Mouse (Mus musculus) kidney, postnatal 10 days (tissue): Measurements from ENCODE around the gene Dip2b.

ENCODE experiments used
- DNase-seq: peaks from one replicate; pipeline ENCODE4 v3.0.0; 2021; ENCODE audit warnings: mixed read lengths

The Dip2b gene

DNA sequence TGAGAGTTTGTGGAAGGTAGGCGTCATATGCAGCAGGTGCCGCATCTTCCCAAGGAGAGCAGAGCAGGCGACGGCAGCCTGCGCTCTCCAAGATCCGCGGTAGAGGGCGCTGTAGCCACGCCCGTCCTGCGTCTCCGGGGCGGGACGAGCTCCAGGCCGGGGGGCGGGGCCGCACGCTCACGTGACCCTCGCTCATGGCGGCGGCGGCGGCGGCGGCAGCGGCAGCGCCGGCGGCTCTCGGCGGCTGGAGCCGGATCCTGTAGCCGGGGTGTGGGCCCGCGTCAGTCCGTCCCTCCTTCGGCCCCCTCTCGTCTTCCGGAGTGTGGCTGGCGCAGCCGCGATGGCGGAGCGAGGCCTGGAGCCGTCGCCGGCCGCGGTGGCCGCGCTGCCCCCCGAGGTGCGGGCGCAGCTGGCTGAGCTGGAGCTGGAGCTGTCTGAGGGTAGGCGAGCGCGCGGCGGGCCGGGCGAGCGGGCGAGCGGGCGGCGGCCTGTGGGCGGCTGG is at the start of gene Dip2b:
Gene Dip2b (plus strand): TSS at position 195 of the 502 bp plus-strand sequence.
- DNase-seq: peak; percentile 99

DNA sequence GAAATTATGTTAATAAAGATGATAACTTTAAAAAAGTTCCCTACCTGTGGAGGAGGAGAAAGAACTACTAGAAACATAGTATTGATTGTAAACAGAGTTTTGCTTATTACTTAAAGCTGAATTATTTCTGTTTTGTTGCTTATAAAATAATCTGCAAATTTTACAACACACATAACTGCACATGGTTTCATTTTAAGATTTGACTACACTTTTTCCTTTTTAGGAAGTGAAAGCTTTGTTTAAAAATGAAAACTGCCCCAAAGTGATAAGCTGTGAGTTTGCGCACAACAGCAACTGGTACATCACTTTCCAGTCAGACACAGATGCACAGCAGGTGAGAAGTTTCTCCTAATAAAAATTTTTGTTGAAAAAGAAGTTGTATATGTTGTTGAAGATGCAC is 45.4 kb upstream of the Dip2b start:
- no peak for DNase-seq

DNA sequence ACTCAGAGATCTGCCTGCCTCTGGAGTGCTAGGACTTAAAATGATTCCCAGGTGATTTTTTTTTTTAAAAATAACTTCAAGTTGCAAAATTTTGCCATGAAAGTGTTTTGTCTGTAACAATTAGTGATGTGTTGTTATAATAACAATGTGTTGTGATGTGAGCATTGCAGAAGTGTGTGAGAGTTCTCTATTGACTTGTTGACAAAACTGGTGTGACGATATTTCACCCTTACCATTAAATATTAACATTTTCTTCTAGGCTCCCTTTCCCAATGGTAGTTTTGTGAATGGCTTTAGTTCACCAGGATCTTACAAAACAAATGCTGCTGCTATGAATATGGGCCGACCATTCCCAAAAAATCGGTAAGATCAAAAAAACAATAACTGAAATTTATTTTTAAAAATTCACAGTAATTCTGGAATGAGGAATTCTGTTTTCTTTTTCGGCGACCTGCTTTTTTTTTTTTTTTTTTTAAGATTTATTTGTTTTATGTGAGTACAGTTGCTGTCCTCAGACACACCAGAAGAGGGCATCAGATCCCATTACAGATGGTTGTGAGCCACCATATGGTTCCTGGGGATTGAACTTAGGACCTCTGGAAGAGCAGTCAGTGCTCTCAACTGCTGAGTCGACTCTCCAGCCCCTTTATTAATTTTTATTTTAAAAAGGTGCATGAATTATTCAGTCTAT is 41.2 kb upstream of the Dip2b start:
- no peak for DNase-seq

DNA sequence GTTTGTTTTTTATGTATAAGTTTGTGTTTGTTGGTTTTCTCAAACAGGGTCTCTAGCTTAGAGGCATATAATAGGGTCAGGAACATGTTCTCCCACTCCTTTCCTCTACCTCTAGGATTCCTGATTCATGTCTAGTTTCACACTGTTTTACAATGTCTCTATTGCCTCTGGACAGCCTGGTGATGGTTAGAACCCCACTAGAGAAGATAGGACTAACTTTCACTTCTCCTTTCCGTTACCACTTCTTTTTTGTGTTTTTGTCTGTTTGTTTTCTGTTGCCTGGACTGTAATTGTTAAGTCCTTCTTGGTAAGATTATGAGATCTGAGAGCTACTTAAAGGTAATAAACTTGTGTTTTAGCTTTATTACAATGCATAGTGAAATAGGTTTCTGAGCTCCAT is 39.1 kb upstream of the Dip2b start:
- no peak for DNase-seq

DNA sequence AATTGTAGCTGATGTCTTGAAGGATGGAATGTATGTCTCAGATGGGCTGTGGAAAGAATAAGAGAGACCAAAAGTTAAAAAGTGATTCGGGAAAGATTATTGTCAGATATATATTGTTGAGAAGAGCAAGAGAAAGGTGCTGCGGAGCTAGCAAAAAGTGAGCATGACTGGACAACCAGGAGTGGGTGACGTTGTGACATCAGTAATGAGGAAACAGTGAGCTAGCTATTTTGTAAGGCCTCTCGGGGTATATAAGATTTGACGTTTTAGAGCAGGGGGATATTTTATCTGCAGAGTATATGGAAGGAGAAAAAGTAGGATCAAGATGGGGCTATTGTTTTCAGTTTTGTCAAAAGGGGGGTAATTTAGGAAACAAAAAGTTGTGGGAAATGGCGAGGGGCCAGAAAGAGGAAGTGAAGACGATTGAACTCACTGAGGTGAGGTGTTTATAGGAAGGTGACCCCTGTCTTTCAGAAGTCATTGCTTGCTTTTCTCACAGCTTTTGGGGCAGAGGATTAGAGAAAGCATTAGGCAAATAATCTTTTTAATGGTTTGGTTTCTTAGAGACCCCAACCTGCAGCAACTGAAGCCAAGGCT is 33.7 kb upstream of the Dip2b start:
- no peak for DNase-seq

DNA sequence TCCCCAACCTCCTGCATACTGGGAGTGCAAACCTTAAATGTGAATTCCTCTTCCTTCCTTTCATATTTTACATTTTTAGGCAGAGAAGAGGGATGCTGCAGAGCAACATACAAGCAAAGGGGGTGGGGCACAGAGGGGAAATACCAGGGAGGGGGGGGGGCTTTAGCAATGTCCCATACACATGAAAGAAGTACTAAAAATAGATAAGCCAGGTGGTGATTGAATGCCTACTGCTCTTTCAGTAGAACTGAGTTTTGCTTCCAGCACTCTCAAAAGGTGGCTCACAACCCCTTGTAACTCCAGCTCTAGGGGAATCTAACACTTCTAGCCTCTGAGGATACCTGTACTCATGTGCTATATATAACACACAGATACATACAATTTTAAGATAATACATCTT is 32.3 kb upstream of the Dip2b start:
- no peak for DNase-seq

DNA sequence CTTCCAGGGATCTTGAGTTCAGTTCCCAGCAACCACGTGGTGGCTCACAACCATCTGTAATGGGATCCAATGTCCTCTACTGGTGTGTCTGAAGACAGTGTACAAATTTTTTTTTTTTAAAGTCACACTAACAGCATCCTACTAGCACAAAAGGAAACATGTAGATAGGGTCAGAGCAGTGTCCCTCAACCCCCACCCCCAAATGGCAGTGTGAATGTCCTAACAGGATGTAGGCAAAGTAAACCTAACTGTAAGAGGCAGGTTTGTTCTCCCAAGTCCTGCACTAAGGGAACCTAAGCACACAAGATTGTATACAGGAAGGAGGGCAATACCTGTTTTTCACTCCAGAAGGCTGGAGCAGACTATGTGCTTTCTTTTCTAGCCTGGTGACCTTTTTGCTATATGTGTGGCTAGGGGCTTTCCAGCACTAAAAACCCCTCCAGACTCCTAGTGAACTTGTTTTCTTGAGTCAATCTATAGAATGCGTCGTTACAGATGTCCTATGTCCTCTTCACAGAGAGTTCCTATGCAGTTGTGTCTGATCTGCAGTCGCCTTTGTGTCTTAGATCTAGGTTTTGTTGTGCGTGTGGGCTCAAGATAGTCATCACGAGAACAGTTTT is 20.1 kb upstream of the Dip2b start:
- DNase-seq: no peak

DNA sequence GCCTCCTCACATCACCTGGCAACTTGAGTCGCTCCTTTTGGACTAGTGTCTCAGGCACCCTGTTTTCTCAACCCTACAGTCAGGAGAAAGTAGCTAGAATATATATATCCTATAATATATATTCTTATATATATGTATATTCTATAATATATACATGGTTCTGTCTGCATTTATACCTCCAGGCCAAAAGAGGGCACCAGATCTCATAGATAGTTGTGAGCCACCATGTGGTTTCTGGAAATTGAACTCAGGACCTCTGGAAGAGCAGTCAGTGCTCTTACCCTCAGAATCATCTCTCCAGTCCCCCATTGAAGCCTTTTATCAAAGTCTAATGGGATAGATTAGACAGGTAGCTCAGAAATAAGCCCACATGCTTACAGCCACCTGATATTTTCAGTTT is 17.3 kb upstream of the Dip2b start:
- no peak for DNase-seq

DNA sequence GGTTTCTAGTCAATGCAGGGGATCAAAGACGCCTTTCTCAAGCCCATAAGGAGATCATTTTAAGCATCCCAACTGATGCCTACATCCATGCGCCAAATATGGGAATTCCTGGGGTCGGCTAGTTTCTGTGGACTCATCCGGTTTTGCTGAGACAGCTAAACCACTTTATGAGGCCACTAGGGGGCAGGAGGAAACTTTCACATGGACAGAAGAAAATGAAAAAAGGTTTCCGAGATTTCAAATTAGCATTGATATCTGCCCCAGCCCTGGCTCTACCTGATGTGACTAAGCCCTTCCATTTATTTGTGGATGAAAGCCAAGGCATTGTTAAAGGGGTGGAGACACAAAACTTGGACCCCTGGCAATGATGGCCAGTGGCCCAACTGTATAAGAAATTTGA is 15.5 kb upstream of the Dip2b start:
- DNase-seq: peak; percentile 70

DNA sequence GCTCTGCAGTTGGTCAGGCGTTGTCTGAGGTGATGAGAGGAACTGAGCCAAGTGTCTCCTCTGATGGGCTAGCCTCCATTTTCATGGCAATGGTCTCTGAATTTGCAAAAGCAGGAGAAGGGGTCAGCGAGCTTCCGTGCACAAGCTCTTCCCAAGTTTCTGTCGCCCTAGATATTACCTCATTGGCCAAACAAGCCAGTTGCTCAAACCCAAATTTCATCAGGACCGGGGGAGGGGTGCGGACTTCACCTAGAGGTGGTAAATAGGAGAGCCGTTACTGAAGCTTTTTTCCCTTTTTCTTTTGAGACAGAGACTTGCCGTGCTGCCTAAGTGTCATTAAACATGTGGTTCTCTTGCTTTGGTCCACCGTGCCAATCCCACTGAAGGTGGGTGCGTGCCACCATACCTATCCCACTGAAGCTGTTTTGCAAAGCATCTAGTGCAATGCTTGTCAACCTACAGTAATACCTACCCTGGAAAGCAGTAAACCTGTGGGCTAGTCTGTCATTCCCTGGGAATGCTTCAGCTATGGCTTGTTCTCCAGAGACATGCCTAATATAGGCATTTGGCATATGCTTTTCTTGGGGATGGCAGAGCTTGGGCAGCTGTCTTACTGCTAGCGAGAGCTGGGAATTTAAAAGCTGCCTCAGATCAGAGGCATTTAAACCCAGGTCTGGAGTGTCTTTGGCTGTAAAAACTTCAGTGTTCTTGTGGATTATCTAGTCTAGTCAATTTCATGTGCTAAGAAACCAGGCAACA is 13.2 kb upstream of the Dip2b start:
- DNase-seq: no peak

DNA sequence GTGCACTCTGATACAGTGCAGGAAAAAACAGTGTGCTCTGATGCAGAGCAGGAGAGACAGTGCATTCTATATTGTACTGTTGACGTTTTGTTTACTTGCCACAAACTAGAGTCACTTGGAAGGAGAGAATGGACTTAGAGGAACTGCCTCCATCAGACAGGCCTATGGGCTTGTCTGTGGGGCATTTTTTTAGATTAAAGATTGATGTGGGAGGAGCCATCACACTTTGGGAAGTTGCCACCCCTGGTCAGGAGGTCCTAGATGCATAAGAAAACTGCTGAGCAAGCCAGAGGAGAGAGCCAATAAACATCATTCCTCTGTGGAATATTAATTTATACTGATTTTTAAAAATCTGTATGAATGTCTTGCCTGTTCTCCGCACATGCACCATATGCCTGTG is 10.3 kb upstream of the Dip2b start:
- peak; percentile 15 for DNase-seq

DNA sequence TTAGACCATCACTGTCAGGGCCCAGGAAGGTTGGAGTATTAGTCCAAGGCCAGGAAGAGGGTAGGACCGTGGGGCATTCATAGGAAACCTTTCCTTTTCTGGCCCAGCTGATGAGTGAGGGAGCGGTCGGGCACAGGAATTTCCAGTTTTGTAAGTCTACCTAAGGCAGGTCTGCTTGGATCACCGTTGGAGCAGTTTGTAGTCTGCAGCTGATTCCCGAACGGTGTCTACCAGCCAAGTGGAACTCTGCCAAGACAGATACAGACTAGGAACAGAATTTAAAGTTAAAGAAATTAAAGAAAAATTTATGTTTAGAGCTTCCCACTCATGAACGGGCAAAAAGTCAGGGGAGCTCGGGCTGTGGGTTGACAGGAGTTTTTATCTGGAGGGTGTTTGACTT is 9.0 kb upstream of the Dip2b start:
- no peak for DNase-seq

DNA sequence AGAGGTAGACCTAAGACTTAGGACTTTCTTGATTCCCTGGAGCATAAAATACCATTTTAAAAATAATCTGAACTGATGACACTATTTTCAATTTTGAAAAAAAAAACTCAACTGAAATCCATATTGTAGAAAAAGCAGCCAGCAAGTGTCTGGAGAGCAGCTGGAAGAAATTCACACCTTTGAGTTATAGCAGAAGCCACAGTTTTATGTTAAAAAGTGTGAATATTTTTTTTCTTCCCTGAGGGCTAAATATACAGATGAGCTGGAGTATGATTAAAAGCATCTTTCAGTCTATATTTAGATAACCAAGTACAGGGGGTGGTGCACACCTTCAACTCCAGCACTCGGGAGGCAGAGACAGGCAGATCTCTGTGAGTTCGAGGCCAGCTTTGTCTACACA is 8.6 kb upstream of the Dip2b start:
- no peak for DNase-seq

DNA sequence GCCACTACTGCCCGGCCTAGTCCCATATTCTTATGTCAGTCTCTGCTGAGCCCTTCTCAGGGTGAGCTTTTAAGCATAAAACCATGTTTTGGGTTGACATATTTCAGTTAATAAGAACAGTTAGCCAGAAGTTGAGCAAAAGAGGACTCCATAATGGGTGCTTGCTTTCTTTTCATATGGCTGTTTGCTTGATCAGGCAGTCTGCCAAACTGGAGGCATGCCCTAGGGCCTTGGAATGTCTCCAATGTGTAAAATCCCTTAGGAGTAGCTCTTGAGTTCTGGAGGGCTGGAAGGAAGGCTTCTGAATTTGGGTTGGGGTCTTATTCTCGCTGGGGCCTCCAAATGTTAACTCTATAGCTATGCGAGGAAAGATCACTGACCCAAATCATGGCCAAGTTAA is 5.9 kb upstream of the Dip2b start:
- DNase-seq: peak; percentile 14

DNA sequence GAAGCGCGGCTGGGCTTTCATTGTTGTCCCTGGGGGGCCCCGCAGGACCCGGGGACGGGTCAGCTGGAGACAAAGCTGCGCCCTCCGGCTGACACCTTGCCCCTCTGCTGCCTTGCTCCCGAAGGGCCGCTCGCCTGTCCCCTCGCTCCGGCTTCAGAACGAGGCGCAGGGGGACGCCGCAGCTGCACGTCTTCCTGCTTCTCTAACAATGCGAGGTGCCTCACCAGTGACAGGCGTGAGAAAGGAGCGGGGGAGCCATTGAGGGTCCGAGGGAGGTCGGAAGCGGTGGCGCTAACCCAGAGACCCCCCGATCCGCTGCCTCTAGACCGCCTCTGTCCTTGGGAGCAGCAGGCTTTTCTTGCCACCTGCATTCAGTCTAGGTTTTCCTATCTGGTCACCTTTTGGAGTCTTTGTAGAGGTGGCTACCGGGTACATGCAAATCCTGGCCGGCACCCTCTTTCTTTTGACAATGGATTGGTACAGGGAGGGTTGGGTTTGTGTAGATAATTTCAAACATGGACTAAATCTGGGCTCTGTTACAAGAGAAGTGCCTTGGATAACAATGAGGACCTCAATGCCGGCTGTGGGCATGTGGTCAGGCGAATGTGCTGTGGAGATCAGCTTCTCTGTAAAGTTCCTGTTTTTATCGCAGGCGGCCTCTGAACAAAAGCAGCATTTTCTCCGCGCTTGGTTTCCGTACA is 687 bp downstream of the Dip2b start:
- DNase-seq: peak; percentile 73

DNA sequence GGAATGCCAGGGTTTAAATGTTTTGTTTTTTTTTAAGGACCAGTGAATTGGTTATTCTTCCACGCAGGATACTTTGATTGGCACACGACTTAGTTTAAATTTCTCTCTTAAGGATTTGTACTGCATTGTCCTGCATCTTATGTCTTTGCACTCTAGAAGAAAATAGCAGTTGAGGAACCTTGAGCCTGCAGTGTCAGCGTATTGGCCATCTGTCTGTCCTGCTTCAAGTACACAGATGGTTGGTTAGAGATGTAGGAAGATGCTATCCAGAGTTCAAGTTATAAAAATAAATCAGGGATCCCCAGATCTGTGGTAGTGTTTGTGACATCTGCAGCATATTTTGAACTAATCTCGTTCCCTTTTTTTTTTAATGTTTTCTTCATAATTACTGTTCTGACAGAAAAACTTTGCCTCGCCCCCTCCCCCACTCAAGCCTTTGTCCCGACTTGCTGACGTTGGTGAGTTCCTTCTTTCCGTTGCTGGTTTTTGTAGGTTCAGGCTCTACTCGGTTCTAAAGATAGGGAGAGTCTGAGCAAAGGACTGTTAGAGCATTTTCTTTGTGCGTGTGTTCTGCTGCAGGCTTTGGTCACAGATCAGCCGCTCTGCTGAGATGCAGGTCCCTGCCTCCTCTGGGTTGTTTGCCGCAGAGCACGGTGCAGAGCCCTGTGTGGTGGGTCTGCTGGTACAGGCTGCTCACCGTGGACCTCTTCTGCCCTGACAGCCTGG is 2.2 kb downstream of the Dip2b start:
- peak; percentile 45 for DNase-seq

DNA sequence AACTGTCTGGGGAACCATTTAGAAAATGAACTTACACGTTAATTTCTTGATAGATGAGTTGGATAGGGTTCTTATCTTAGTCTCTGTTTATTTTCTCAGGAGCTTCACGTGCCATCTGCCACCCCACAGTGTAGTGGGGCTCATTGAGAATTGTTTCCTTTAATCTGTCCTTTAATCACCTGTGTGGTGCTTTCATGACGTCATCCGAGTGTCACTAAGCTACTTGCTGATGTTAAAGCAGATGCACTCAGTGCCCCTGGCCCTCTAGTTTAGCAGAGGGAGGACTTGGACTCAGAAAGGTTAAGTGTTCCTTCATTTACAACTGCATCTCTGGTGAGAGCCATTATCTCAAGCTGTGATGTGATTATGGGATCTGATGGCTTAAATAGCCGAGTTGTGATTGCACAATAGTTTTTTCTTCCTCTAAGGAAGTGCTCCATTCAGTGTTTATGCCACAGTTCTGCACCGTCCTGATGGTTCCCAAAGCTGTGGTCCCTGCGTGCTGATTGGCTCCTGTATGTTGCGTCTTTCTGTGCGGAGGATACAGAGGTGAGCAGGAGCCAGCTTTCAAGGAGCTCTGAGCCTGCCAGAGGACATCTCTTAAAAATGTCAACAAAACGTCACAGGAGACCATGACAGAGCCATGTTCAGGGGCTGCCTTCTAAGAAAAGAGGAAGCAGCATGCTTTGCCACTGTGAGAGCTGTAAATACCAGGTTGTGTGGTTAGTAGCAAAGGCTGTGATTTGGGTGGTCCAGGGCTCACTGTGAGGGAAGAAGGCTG is 3.0 kb downstream of the Dip2b start:
- DNase-seq: no peak

DNA sequence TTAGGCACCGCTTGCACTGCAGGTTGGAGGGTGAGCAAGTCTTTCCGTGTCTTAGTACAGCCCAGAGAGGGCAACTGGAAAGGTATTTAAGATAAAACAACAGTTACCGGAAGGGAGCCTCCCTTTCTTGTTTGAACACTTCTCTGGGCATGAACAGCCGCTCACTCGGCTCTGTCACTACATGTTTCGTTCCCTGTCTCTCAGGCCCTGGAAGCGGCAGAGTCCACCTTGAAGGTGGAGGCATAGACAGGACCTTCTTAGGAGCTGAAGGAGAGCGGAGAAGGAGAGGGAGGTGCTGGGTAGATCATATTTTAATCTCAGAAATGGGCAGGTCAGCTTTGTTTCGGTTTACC is 3.6 kb downstream of the Dip2b start:
- DNase-seq: no peak

DNA sequence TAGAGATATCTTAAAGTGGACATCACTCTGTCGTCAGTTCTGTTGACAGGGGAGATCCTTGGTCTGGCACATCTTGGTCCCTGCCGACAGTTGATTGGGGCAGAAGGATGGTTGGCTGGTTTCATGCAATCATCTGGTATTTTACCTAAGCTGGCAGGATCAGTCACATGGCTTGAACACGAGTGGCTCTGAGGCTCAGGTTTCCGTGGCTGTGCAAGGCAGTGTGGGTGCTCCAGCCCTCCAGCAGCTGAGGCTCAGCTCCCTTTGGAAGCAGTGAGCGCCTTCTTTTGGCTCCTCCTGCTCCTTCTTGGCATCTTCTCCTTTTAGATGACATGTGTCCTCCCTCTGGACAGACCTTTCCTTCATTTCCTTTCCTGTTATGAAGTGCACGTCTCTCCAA is 7.1 kb downstream of the Dip2b start:
- peak; percentile 10 for DNase-seq

DNA sequence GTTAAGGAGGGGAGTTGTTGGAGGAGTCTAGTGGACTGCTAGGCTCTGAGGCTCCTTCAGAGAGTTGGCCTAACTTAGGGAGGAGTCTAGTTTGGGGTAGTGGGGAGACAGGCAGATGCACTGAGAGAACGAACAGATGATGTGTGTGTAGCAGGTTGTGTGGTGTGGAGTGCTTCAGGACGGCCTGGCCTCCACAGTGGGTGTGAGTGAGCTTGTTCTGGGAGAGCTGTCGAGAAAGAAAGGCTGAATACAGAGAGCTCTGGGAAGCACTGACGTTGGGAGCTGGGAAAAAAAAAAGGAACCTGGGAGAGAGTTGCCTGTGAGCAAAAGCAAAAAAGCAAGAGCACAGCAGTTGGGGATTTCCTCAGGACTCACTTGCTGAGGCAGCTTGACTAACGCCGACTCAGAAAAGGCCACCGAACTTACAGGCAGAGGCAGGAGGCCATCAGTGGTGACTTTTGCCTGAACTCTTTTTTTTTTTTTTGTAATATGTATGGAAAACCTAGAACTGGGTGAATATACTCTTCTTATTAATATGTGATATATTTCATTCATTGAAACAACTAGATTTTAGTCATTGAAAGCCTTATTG is 11.1 kb downstream of the Dip2b start:
- DNase-seq: no peak

DNA sequence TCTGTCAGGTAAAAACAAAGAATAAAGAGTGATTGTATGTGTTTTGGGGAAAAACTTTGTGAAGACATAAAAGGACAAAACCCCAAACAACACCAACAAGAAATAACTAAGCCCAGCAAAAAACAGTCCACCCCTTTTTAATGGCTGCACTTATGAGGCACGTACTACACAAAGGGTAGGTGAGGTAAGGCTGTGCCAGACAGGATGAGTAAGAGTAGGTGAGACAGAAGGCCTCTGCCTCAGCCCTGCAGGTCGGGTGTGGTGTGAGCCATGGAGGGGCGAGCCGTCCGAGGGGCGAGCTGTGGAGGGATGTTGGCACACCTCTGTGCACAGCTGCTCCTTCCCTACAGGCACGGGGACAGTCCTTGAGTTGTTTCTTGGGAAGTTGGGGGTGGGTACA is 12.5 kb downstream of the Dip2b start:
- no peak for DNase-seq
